29 mouse cellular contexts compared by ENCODE assay signal in the genomic region with DNA sequence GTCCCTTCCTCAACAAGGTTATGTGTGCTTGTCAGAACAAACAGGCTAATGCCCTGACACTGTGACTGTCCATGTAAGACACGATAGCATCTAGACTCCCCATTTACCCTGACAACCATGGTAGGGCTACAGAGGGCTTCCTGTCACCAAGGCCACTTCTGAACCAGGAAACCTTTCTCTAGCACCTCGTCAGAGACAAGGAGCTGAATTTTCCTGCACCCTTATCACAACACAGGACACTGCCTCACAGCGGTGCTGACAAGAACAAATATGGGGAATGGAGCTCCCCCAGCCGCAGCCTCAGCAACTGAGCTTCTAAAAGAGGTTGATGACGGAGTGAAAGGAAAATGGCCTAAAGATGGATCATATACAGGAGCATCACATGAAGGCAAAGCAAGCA.
DNase-seq lines count a peak whose midpoint lies in the region; ATAC-seq and TF ChIP-seq lines count a peak whose summit lies in the region.
"Had no signal": no experiment of that assay in that cellular context is flagged by ENCODE, and none has a peak within 500 bp of the region (broad histone marks: within the 10 kb centered on the region; RNA-seq: fewer than 3 reads in every experiment).

No protein-coding gene starts in this region.

- 16% methylated on average over 5 of the region's 5 CpGs for WGBS in heart, embryonic 14.5 days
- WGBS in liver, postnatal 0 days (ENCODE audit: insufficient replicate concordance): 46% methylated on average over 5 of the region's 5 CpGs
- 61% methylated on average over 5 of the region's 5 CpGs for WGBS in liver, embryonic 11.5 days
- WGBS in bone marrow, adult 2 months: 65% methylated on average over 5 of the region's 5 CpGs

- H3K9ac ChIP-seq in heart, embryonic 14.5 days (ENCODE audit: low read length): no peak overlapping the region
- no peak overlapping the region for H3K9ac ChIP-seq in liver, postnatal 0 days (replicated peaks)
- no peak overlapping the region for H3K9ac ChIP-seq in liver, embryonic 11.5 days (ENCODE audit: low read depth, low read length)
- H3K9ac ChIP-seq: forebrain, postnatal 0 days; intestine, embryonic 15.5 days; liver, embryonic 13.5 days; neural tube, embryonic 12.5 days had no signal

- no peaks in the 10 kb centered on the region for H3K27me3 ChIP-seq in heart, embryonic 14.5 days (ENCODE audit: control insufficient read depth, insufficient read depth, low read length)
- H3K27me3 ChIP-seq in liver, postnatal 0 days (ENCODE audit: insufficient read depth, low read length): no peaks in the 10 kb centered on the region
- no peaks in the 10 kb centered on the region for H3K27me3 ChIP-seq in liver, embryonic 11.5 days (replicated peaks; ENCODE audit: control insufficient read depth, insufficient read depth, low read length)
- H3K27me3 ChIP-seq: intestine, embryonic 15.5 days; liver, embryonic 13.5 days; neural tube, embryonic 12.5 days; Patski had no signal

- peak; percentile 33 for DNase-seq in CD4-positive, CD25-positive, alpha-beta regulatory T cell, adult 2 months (ENCODE audit: low read depth, low spot score)
- DNase-seq in heart, postnatal 10 days: no peak
- DNase-seq in liver, postnatal 0 days: no peak
- no peak for DNase-seq in liver, embryonic 11.5 days (ENCODE audit: low spot score)
- DNase-seq: adrenal gland, postnatal 10 days; cerebellum, adult 18-20 months; cerebellum, postnatal 10 days; forebrain, postnatal 0 days; gastrocnemius, postnatal 10 days; kidney, adult 2 months; kidney, postnatal 36 days; left cerebral cortex, postnatal 4 days; liver, embryonic 13.5 days; lung, adult 2 months; lung, postnatal 10 days; right cerebral cortex, adult 18-20 months; spleen, adult 18-20 months had no signal

- H3K4me3 ChIP-seq in heart, embryonic 14.5 days (ENCODE audit: control insufficient read depth in 1 of 2, insufficient read depth in 1 of 2, low read depth in 1 of 2, low read length in 2 of 2): no peak overlapping the region
- H3K4me3 ChIP-seq in liver, postnatal 0 days (ENCODE audit: low read depth, low read length): no peak overlapping the region
- no peak overlapping the region for H3K4me3 ChIP-seq in liver, embryonic 11.5 days (ENCODE audit: low read depth, low read length)
- peak overlapping the region; percentile 12 for H3K4me3 ChIP-seq in bone marrow, adult 2 months (replicated peaks; ENCODE audit: control insufficient read depth, low read depth, low read length)
- H3K4me3 ChIP-seq: erythroblast, embryonic 14.5 days; hindbrain, embryonic 10.5 days; intestine, embryonic 15.5 days; layer of hippocampus, adult 2 months; liver, embryonic 13.5 days; neural tube, embryonic 12.5 days had no signal

- peak overlapping the region; percentile 72 to 73 for H3K27ac ChIP-seq in heart, embryonic 14.5 days (replicated peaks in 1 of 2; ENCODE audit: control insufficient read depth in 1 of 2, insufficient read depth in 1 of 2, low read depth in 2 of 2, low read length in 2 of 2)
- peak overlapping the region; percentile 64; the same call in 1 of the 2 replicates for H3K27ac ChIP-seq in liver, postnatal 0 days (ENCODE audit: low read depth)
- H3K27ac ChIP-seq in liver, embryonic 11.5 days (ENCODE audit: low read depth, low read length): no peak overlapping the region
- no peak overlapping the region for H3K27ac ChIP-seq in bone marrow, adult 2 months (ENCODE audit: control insufficient read depth, insufficient read depth, low read depth, low read length, poor library complexity)
- H3K27ac ChIP-seq: hindbrain, embryonic 10.5 days; hindbrain, postnatal 0 days; intestine, embryonic 15.5 days; layer of hippocampus, adult 2 months; liver, embryonic 13.5 days; neural tube, embryonic 12.5 days had no signal

- TF ChIP-seq EP300 in liver, postnatal 0 days (IDR thresholded peaks at IDR 0.05; ENCODE audit: low read depth): no peak

- TF ChIP-seq CTCF in liver, postnatal 0 days (IDR thresholded peaks at IDR 0.05; ENCODE audit: low read depth): no peak
- no peak for TF ChIP-seq CTCF in bone marrow, adult 2 months (IDR thresholded peaks at IDR 0.05; ENCODE audit: control insufficient read depth, insufficient read depth, low read length)

- peaks cover 11 to 28% of the 10 kb centered on the region in 2 experiments for H3K4me1 ChIP-seq in heart, embryonic 14.5 days (ENCODE audit: control insufficient read depth in 2 of 2, insufficient read depth in 2 of 2, low read length in 2 of 2)
- H3K4me1 ChIP-seq in liver, postnatal 0 days (ENCODE audit: insufficient read depth): peaks cover 10% of the 10 kb centered on the region
- peaks cover 21% of the 10 kb centered on the region for H3K4me1 ChIP-seq in liver, embryonic 11.5 days (replicated peaks; ENCODE audit: control insufficient read depth, insufficient read depth, low read length)
- H3K4me1 ChIP-seq in bone marrow, adult 2 months (ENCODE audit: control insufficient read depth, insufficient read depth, low read length): peaks cover 9% of the 10 kb centered on the region; the same call in 1 of the 2 replicates
- H3K4me1 ChIP-seq: neural tube, embryonic 12.5 days had no signal

- no peaks in the 10 kb centered on the region for H3K9me3 ChIP-seq in heart, embryonic 14.5 days (ENCODE audit: control insufficient read depth, low read length)
- no peaks in the 10 kb centered on the region for H3K9me3 ChIP-seq in liver, postnatal 0 days (ENCODE audit: low read length)
- no peaks in the 10 kb centered on the region for H3K9me3 ChIP-seq in liver, embryonic 11.5 days (ENCODE audit: control insufficient read depth, low read length)
- H3K9me3 ChIP-seq: hindbrain, embryonic 10.5 days; intestine, embryonic 15.5 days; liver, embryonic 13.5 days; neural tube, embryonic 12.5 days had no signal

- no peak for TF ChIP-seq POLR2A in bone marrow, adult 2 months (IDR thresholded peaks at IDR 0.05; ENCODE audit: borderline replicate concordance, control insufficient read depth, low read depth, low read length)

- no peaks in the 10 kb centered on the region for H3K36me3 ChIP-seq in heart, embryonic 14.5 days (ENCODE audit: control insufficient read depth, insufficient read depth, low read length)
- H3K36me3 ChIP-seq in liver, postnatal 0 days (replicated peaks; ENCODE audit: insufficient read depth, low read length): no peaks in the 10 kb centered on the region
- H3K36me3 ChIP-seq in liver, embryonic 11.5 days (ENCODE audit: control insufficient read depth, insufficient read depth, low read length): no peaks in the 10 kb centered on the region
- H3K36me3 ChIP-seq: intestine, embryonic 15.5 days; liver, embryonic 13.5 days had no signal

- ATAC-seq in CD4-positive, CD25-positive, alpha-beta regulatory T cell, adult 4 months: no peak
- ATAC-seq in heart, embryonic 14.5 days (ENCODE audit: insufficient number of reproducible peaks, insufficient read depth, low FRiP score, low read depth): peak; percentile 68; the same call in 1 of the 2 replicates
- no peak for ATAC-seq in liver, postnatal 0 days
- no peak for ATAC-seq in liver, embryonic 11.5 days (replicated peaks; ENCODE audit: low FRiP score)
- no peak for ATAC-seq in frontal cortex, adult (ENCODE audit: low TSS enrichment)
- ATAC-seq: forebrain, postnatal 0 days; hindbrain, postnatal 0 days; intestine, embryonic 15.5 days; midbrain, embryonic 16.5 days; Patski had no signal

- intact Hi-C loops in heart, postnatal 10 days (cut with DNase I): no loop called here

- peak overlapping the region; percentile 14; the same call in 1 of the 2 replicates for H3K4me2 ChIP-seq in heart, embryonic 14.5 days (ENCODE audit: low read length)
- H3K4me2 ChIP-seq in liver, postnatal 0 days (ENCODE audit: low read depth, low read length): peak overlapping the region; percentile 57
- H3K4me2 ChIP-seq in liver, embryonic 11.5 days: no peak overlapping the region
- H3K4me2 ChIP-seq: intestine, embryonic 15.5 days; liver, embryonic 13.5 days; neural tube, embryonic 12.5 days had no signal

Comparison
In these comparisons a context has a peak if more than half of its experiments do, and no peak if none do; other contexts are left out.
1. H3K27ac ChIP-seq: peak in heart, embryonic 14.5 days (2 of 2) and liver, postnatal 0 days (single experiment); none in liver, embryonic 11.5 days (single experiment) and bone marrow, adult 2 months (single experiment).